Mouse (Mus musculus) A20 (cell line): ENCODE data around the gene Dzip1.

Experiments
- DNase-seq: peaks from one replicate; pipeline ENCODE4 v3.0.0-alpha.2; 2011; ENCODE audit warnings: low read depth, low spot score

The Dzip1 gene

GRCm38 (mm10) chr14:118924673-118925615 is at the start of gene Dzip1:
Dzip1 (minus strand) TSS chr14:118925460.
- DNase-seq: peak; percentile 82

GRCm38 (mm10) chr14:118972268-118972667 is 47.0 kb upstream of the Dzip1 start:
- DNase-seq: no peak

GRCm38 (mm10) chr14:118967646-118968045 is 42.4 kb upstream of the Dzip1 start:
- DNase-seq: no peak

- no peak for DNase-seq
Measured at GRCm38 (mm10) chr14:118965356-118966000, 40.2 kb upstream of the Dzip1 start.

GRCm38 (mm10) chr14:118958010-118958409 is 32.8 kb upstream of the Dzip1 start:
- no peak for DNase-seq

- DNase-seq: no peak
Measured at GRCm38 (mm10) chr14:118951912-118952583, 26.8 kb upstream of the Dzip1 start.

- no peak for DNase-seq
Measured at GRCm38 (mm10) chr14:118948841-118949240, 23.6 kb upstream of the Dzip1 start.

GRCm38 (mm10) chr14:118944702-118945101 is 19.4 kb upstream of the Dzip1 start:
- no peak for DNase-seq

- DNase-seq: no peak
Measured at GRCm38 (mm10) chr14:118942076-118942475, 16.8 kb upstream of the Dzip1 start.

- DNase-seq: peak; percentile 67
Measured at GRCm38 (mm10) chr14:118940796-118941495, 15.7 kb upstream of the Dzip1 start.

GRCm38 (mm10) chr14:118938551-118938950 is 13.3 kb upstream of the Dzip1 start:
- no peak for DNase-seq

GRCm38 (mm10) chr14:118937533-118938492 is 12.6 kb upstream of the Dzip1 start, which contains the start of gene Dnajc3:
Dnajc3 (plus strand) TSS chr14:118937976.
- peak; percentile 97 for DNase-seq

GRCm38 (mm10) chr14:118936952-118937351 is 11.7 kb upstream of the Dzip1 start:
- DNase-seq: no peak

GRCm38 (mm10) chr14:118936236-118936635 is 11.0 kb upstream of the Dzip1 start:
- no peak for DNase-seq

- no peak for DNase-seq
Measured at GRCm38 (mm10) chr14:118934686-118935085, 9.4 kb upstream of the Dzip1 start.

- no peak for DNase-seq
Measured at GRCm38 (mm10) chr14:118932956-118933355, 7.7 kb upstream of the Dzip1 start.

- DNase-seq: no peak
Measured at GRCm38 (mm10) chr14:118931181-118931580, 5.9 kb upstream of the Dzip1 start.

- DNase-seq: no peak
Measured at GRCm38 (mm10) chr14:118930777-118931176, 5.5 kb upstream of the Dzip1 start.

GRCm38 (mm10) chr14:118929779-118930178 is 4.5 kb upstream of the Dzip1 start:
- peak; percentile 39 for DNase-seq

- no peak for DNase-seq
Measured at GRCm38 (mm10) chr14:118928565-118928964, 3.3 kb upstream of the Dzip1 start.
